Comparison of ENCODE assay signal across 9 mouse cellular contexts in genomic region chr4:62696699-62697404, GRCm38 (mm10).
DNase-seq lines count a peak whose midpoint lies in the region; ATAC-seq and TF ChIP-seq lines count a peak whose summit lies in the region.
"Had no signal": no experiment of that assay in that cellular context is flagged by ENCODE, and none has a peak within 500 bp of the region (broad histone marks: within the 10 kb centered on the region; RNA-seq: fewer than 3 reads in every experiment).

No protein-coding gene starts in this region.

- H3K27me3 ChIP-seq in kidney, embryonic 14.5 days (ENCODE audit: control insufficient read depth, insufficient read depth, low read length), result no peaks in the 10 kb centered on the region
- H3K27me3 ChIP-seq: liver, embryonic 13.5 days had no signal

- H3K4me1 ChIP-seq in kidney, embryonic 14.5 days (ENCODE audit: control insufficient read depth, insufficient read depth, low read length), result peaks cover 11% of the 10 kb centered on the region

- no peak overlapping the region for H3K9ac ChIP-seq in kidney, embryonic 14.5 days (ENCODE audit: low read depth, low read length)
- H3K9ac ChIP-seq: liver, embryonic 13.5 days had no signal

- H3K36me3 ChIP-seq in kidney, embryonic 14.5 days (ENCODE audit: control insufficient read depth, insufficient read depth, low read length), result peaks cover 40% of the 10 kb centered on the region; the same call in 1 of the 2 replicates
- H3K36me3 ChIP-seq: liver, embryonic 13.5 days had no signal

- WGBS in kidney, embryonic 14.5 days, result 58% methylated on average over 7 of the region's 7 CpGs

- DNase-seq in kidney, adult 8-10 months, result no peak
- peak; percentile 90 for DNase-seq in brain, adult 2 months (ENCODE audit: low read depth, low spot score)
- peak; percentile 42 to 51 for DNase-seq in gastrocnemius, postnatal 36 days
- DNase-seq in layer of hippocampus, adult 2 months (ENCODE audit: low spot score in 2 of 2), result peak; percentile 31 to 50
- DNase-seq in c-Kit-positive CD71-positive TER-119-positive erythroid progenitor cells, embryonic 14.5 days (ENCODE audit: low spot score), result no peak

- no peak overlapping the region for H3K4me3 ChIP-seq in kidney, embryonic 14.5 days (ENCODE audit: low read length)
- H3K4me3 ChIP-seq in layer of hippocampus, adult 2 months, result no peak overlapping the region
- H3K4me3 ChIP-seq: liver, embryonic 13.5 days had no signal

- TF ChIP-seq CTCF in layer of hippocampus, adult 2 months (conservative IDR thresholded peaks at IDR 0.05), result no peak

- H3K4me2 ChIP-seq in kidney, embryonic 14.5 days (replicated peaks; ENCODE audit: low read depth, low read length), result no peak overlapping the region
- H3K4me2 ChIP-seq: liver, embryonic 13.5 days had no signal

- no peaks in the 10 kb centered on the region for H3K9me3 ChIP-seq in kidney, embryonic 14.5 days (ENCODE audit: control insufficient read depth, low read length)
- H3K9me3 ChIP-seq: liver, embryonic 13.5 days had no signal

- 0 out of 2 replicates have a peak overlapping the region, but pooled peaks have one; percentile 10 for H3K27ac ChIP-seq in kidney, embryonic 14.5 days (ENCODE audit: low read depth, low read length)
- peak overlapping the region; percentile 61; the same call in 1 of the 2 replicates for H3K27ac ChIP-seq in layer of hippocampus, adult 2 months
- H3K27ac ChIP-seq: liver, embryonic 13.5 days had no signal

- ATAC-seq in kidney, embryonic 14.5 days (ENCODE audit: low FRiP score, low TSS enrichment), result no peak
- no peak for ATAC-seq in monocyte, adult 5-6 weeks (replicated peaks; ENCODE audit: insufficient number of reproducible peaks, low FRiP score, low TSS enrichment, poor library complexity, severe bottlenecking)
- ATAC-seq in erythroblast, adult 5-6 weeks (replicated peaks; ENCODE audit: low FRiP score, poor library complexity, severe bottlenecking), result no peak

- intact Hi-C loops in gastrocnemius, postnatal 36 days (cut with DNase I), result loop anchor here (1.0 kb wide), 2 partner anchors 64 to 136 kb away; no protein-coding TSS in a partner anchor

Comparison
In these comparisons a context has a peak if more than half of its experiments do, and no peak if none do; other contexts are left out.
1. DNase-seq: peak in brain, adult 2 months (single experiment), gastrocnemius, postnatal 36 days (2 of 2) and layer of hippocampus, adult 2 months (2 of 2); none in kidney, adult 8-10 months (0 of 2) and c-Kit-positive CD71-positive TER-119-positive erythroid progenitor cells, embryonic 14.5 days (single experiment).